Mouse (Mus musculus): ENCODE measurements at regions not wholly inside any gene's neighbourhood (a gene's known extent, or its start where the extent isn't known, plus 50 kb on each side); places are given as distances from the start of the nearest gene placed in this dataset.
A peak's percentile ranks its signal among the peaks of the same experiment; 100 is the strongest.

DNA sequence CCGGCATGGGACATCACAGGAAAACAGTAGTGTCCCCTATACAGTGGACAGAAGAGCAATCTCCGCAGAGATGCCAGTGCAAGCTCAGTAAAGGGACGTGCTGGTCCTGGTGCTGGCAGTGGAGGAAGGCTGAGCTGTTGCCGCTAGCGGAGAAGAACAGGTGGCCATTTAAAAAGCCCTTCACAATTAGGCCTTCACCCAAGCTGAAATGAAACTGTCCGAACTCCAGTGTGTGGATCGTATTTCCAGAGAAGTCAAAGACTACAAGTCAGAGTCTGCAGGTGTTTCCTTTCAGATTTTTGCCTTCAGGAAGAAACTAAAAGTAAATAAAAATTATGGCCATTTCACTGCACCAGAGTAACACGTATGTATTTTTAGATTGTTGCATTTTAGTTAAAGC is 364.2 kb upstream of the Prickle1 start:
- peak; percentile 48 to 64 for DNase-seq

DNA sequence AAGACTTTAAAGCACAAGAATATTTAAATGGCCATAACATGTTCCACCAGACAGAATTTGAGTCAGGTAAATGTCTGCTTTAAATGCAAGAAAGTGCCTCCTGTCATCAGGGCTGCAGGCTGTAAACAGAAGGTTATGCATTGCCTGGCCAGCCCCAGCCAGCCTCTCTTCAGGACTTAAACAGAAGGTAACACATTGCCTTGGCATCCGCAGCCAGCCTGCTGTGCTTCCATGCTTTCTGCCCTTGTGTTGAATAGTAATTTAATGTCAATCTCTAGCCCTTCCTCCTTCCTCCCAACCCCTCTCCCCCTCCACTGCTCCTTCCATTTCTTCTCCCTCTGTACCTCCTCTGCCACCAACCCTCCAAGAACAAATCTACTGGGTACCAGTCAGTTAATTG is 362.4 kb upstream of the Prickle1 start:
- DNase-seq = peak; percentile 87 to 94

DNA sequence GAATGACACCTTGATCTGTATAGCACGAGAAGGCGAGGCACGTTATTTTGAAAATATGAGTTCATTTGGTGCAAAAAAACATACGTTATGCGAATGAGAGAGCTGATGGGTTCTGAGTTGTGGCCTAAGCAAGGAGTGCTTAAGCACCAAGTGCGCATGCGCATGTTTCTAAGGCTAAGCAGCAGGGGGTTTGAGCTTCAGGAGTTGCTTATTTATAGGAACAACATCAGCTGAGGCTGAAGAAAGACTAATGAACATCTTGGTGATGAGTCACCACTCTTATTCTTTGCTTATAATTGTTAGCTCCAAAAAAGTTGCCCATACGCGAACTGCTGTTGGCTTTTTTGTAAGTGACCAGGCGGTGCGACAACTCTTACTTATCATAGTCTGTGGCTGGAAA is 361.1 kb upstream of the Prickle1 start:
- DNase-seq = no peak

DNA sequence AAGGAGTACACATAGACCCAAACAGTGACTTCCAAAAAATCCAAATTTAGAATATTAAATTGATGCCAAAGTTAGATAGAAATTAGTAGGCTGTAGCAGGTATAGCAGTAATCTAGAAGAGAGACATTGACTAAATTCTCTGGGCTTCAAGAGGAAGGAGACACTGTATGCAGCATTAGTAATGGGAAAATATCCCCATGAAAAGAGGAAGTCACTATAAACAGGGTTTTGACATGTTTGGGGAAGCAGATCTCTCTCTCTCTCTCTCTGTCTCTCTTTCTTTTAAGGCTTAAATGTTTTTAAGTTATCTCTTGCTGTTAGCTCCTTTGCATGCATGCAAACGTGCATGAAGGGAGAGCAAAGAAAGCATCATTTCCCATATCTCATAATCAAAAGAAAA is 357.9 kb upstream of the Prickle1 start:
- no peak for DNase-seq

- DNase-seq = no peak
Measured at GRCm38 (mm10) chr15:93950441-93950840, 354.8 kb upstream of the Prickle1 start.

DNA sequence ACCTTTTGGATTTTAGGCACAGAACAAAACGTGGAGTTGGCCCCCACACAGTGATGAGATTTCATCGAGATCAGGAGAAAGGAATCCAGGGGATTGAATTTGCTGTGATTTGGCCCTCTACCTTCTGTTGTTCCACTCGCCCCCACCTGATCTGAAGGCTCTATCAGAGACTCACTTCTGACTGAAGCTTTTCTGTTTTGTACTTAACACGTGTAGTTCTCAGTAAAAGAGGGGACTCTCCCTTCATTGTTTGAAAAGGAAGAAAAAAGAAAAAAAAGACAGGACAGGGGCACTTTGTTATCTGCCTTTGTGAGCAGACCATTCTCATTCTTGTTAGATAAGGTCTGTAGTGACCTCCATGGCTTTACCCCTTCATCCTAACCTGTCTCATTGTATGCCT is 353.2 kb upstream of the Prickle1 start:
- no peak for DNase-seq

DNA sequence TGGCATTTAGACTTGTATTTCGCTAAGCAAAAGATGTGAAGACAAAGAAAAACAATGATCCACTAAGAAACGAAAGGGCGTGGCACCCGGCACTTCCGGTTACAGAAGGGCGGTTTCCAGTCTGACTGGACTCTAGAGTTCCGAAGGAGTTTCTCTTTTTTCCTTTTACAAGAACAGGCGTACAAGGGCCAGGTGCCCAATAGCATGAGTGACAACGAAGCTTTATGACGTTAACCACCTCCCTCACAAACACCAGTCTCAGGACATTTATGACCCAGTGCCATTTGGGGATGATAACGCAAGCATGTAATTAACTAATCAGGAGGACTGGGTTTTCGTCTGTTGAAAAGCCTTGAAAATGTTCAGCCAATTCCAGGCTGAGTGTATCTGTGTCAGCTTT is 347.9 kb upstream of the Prickle1 start:
- no peak for DNase-seq

DNA sequence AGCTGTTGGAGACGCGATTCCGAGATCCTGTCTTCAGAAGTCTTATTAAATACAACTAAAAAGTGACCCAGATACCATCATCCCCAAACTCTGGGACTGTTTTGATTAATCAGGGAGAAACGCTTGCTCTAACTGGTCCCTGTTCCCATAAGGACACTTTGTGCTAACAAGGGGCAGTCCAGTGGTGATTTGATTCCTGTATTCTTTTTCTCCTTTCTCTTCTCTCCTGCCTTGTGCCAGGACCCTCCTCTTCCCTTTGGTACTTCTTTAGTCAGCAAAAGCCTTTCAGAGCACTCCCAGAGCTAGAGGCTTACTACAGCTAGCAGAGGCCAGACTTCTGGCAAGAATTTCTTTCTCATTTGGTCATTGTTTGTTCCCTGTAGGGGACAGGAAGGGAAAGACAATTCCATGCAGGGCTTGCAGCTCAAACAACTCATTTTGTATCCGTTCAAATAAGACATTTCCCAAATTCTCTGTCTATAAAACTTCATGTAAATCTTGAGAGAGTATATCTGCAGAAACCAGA is 337.3 kb upstream of the Prickle1 start:
- DNase-seq = no peak

GRCm38 (mm10) chr15:93926842-93927241 is 331.2 kb upstream of the Prickle1 start:
- DNase-seq = no peak

GRCm38 (mm10) chr15:93926262-93926661 is 330.6 kb upstream of the Prickle1 start:
- DNase-seq = peak in 1 of 2 experiments; percentile 10

GRCm38 (mm10) chr15:93921457-93922234 is 326.0 kb upstream of the Prickle1 start:
- no peak for DNase-seq

DNA sequence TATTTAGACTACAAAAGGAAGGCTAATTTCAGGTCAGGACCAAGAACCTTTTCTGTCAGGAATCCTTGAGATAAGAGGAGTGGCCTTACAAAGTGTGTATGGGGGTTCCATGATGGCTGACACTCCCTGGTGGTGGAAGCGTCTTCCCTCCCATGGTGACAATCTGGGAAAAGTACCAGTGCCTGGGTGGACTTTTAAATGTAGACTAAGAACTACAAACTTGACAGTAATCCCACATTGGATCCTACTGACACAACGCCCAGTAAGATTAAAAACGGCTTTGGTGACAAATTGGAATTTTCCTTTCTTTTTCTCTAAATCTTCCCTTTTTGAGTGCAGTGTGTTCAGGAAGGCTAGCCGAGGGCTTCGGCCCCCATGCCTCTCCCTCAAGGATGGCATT is 325.3 kb upstream of the Prickle1 start:
- no peak for DNase-seq

- no peak for DNase-seq
Measured at GRCm38 (mm10) chr15:93919577-93919976, 323.9 kb upstream of the Prickle1 start.

DNA sequence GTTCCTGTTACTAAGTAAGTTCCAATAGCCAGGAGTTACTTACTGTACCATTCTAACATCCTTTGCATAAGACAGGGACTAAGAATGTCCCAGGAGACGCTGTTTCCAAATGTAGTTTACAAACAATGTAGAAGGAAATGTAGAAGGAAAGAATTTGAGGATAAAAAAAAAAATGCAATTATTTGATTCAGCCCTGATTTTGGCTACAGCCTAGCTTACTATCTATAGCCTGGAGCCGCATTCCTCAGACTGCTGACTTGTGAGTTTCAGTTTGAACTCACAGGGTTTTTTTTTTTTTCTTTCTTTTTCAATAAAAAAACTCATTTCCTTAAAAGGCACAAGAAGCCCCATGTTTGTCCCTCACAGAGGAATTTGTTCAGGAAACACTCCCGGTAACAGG is 321.2 kb upstream of the Prickle1 start:
- no peak for DNase-seq

DNA sequence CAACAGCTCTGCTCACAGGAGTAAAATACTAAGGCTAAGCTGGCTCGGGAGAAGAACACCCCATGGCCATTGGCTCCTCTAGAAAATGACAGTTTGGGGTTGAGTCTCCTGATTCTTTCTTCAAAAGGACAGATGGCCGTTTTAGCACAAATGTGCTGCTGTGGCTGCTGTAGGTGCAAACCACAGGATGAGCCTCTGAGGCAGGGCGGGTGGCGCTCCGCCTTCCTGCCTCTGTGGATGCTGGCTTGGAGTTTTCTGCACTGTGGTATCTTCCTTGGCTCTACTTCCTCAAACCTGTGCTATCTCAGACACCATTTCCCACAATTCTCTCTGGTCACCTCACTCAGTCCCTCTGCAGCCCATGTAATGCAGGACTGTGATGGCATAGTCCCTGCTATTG is 317.8 kb upstream of the Prickle1 start:
- no peak for DNase-seq

GRCm38 (mm10) chr15:93913041-93913440 is 317.4 kb upstream of the Prickle1 start:
- DNase-seq = no peak

DNA sequence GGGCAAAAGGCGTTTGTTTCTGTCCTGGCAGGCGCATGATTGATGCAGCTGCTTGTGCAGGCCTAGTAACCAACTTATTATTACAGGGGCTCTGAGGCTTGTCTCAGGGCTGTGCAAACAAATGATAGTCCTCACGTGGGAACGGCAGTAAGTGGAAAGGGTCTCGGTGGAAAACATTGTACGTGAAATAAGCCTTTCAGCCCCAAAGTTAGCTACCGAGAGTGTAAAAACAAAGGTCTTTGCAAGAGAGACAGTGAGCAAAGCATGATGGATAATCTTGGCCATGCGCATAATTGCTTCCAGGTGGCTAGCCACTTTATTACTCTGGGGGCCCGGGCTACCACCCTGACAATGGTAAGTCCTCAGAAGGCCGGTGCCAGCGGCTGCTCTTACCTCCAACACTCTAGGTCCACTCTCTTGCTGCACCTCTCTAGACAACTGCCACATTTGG is 315.3 kb upstream of the Prickle1 start:
- DNase-seq = no peak

DNA sequence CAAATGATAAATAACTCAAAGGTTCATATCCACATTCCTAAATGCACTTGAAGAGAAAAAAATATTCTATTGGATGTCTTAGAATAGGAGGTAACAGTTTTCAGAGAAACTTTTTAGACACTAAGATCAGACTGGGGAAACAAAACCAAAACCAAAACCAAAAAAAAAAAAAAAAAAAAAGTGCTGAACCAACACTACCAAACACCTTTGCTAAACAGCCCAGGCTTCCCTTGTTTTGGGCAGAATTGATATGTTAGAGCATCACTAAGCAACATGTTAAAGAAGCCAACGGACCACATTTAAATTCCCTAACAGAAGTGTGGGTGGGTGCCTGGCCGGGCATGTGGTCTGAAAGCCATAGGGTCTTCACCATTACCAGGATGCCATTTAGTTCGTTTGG is 314.5 kb upstream of the Prickle1 start:
- no peak for DNase-seq

- DNase-seq = no peak
Measured at GRCm38 (mm10) chr15:93903671-93904603, 308.2 kb upstream of the Prickle1 start.

GRCm38 (mm10) chr15:93882826-93883225 is 287.1 kb upstream of the Prickle1 start:
- DNase-seq = no peak

GRCm38 (mm10) chr15:93881276-93881675 is 285.6 kb upstream of the Prickle1 start:
- DNase-seq = no peak

GRCm38 (mm10) chr15:93880302-93880701 is 284.6 kb upstream of the Prickle1 start:
- no peak for DNase-seq

DNA sequence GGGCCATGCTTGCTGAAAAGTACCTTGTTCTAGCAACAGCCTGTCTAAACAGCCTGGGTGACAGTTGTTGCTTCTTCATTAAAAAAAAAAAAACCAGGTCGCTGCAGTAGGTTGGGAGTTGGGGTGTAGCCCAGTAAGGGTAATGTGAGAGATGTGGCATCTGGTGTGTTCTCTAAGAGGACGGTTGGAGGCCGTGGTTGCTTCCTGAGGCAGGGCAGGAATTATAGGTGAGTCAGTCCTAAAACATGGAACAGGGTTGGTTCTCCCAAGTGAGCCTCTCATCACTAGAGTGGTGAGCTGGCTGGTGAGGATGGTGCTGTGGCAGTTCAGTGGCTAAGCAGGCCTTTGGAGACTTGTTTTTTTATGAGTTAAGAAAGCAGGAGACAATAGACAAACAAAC is 283.3 kb upstream of the Prickle1 start:
- no peak for DNase-seq

DNA sequence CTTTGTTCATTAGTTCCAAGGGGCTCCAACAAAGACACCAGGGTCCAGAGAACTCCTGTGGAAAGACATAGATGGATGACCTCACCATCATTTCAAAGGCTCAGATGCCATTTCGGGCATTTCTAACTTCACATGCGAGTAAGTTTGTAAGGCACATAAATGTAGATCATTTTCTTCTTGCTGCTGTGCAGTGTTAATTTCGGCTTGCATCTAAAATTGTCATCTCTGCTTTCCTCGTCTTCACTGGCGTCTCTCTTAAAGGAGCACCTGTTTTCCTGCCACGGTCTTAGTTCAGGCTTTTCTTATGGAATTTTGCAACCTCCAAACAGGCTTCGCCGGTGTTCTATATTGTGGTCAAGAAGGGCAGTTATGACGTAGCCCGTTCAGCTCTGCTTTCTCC is 280.6 kb upstream of the Prickle1 start:
- DNase-seq = no peak
